Mouse (Mus musculus) cerebellum, postnatal 4 days (tissue): Measurements from ENCODE around the gene Mre11a.
"Not testable (repeated sequence)": the region's sequence is repeated elsewhere in the genome, so short reads cannot be mapped to it uniquely, and the experiment has no call there.

ENCODE experiments used
- DNase-seq, 2 experiments: peaks; one replicate each; pipeline ENCODE4 v3.0.0; 2022; ENCODE audit warnings: low spot score in 2 of 2, mixed read lengths in 1 of 2

The Mre11a gene

DNA sequence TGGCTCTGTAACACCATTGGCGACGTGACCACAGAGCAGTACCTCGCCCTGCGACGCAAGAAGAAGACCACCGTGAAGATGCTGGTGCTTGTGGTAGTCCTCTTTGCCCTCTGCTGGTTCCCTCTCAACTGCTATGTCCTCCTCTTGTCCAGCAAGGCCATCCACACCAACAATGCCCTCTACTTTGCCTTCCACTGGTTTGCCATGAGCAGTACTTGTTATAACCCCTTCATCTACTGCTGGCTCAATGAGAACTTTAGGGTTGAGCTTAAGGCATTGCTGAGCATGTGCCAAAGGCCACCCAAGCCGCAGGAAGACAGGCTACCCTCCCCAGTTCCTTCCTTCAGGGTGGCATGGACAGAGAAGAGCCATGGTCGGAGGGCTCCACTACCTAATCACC is 83.9 kb downstream of the Mre11a start:
- DNase-seq: no peak

DNA sequence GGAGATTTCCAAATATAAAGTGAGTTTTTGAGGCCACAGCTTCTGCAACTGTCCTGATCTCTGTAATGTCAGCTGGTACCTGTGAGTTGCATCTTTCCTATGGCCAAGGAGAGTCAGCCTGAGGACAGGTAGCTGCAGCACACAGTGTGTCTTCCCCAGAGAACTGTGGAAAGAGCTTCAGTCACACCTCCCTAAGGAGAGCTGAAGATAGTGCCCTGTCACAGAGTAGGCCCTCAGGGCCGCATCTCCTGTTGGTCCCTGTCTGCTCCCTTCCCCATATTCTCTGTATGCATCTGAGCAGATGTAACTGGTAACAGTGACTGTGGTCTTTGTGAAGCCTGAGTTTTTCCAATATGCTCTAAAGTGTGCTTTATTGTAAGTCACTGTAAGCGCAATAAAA is 85.9 kb downstream of the Mre11a start:
- no peak for DNase-seq

DNA sequence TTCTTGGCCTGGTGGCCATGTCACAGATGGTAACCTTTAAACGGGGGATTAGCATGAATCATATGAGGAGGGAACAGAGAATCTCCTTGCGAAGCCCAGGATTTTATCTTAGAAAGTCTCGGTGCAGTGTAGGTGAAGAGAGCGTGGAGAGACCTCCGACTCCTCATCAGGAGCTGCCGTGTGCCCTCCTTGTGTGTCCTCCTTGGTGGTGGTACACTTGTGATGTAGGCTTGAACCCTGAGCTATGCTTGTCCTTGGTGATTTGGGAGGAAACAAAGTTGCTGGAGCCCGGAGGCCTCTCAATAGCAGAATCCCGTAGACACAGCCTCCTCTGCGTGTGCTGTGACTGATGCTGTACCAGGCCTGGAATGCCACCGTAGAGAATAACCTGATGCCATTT is 86.3 kb downstream of the Mre11a start:
- DNase-seq: no peak

DNA sequence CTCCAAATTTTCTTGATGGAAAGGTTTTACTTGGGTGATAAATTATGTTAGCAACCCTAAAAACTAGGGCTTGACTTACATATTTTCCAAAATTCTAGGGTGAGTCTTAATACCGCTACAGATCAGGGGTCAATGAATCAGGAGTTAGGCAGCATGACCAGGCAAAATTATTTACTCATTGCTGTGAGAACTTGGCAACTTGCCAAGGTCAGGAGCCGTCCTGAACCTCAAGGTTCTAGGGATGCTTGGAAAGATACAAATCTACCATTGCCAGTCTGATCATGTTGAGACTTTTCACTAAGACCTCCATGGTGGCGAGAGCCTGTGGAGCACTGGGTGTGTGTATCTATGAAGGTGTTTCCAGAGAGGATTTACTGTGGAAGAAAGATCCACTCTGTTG is 87.1 kb downstream of the Mre11a start:
- no peak for DNase-seq

DNA sequence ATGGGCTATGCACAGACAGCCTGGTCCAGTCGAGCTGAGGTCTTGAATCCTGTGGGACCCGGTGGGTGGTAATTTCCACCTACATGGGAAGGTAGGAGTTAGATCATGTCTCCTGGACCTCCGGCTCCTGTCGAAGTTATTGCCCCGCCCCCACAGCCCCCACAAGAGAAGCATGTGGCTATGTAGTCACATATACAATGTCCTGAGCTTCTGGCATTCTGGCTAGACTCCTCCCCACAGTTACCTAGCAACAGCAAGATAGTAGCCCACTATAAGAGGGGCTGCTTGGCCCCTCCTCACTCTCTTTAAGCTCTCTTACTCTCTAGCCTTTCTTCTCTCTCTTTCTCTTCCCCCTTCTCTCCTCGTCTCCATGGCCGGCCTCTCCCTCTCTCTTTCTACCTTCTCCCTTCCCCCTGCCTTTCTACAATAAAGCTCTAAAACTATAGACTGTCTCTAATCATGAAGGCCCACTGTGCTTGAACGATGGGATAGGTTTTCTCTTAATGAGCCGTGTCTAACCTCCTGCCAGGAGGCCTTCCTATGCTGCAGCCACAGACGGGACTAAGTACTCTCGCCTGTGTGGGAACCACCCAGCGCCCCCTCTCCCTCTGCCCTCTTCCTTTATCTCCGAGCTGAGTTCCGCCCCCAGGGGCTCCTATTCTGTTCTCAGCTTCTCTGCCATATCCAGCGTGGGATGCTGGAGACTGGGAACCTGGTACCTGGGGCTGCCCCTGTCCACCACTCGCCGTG is 87.9 kb downstream of the Mre11a start:
- DNase-seq: no peak

DNA sequence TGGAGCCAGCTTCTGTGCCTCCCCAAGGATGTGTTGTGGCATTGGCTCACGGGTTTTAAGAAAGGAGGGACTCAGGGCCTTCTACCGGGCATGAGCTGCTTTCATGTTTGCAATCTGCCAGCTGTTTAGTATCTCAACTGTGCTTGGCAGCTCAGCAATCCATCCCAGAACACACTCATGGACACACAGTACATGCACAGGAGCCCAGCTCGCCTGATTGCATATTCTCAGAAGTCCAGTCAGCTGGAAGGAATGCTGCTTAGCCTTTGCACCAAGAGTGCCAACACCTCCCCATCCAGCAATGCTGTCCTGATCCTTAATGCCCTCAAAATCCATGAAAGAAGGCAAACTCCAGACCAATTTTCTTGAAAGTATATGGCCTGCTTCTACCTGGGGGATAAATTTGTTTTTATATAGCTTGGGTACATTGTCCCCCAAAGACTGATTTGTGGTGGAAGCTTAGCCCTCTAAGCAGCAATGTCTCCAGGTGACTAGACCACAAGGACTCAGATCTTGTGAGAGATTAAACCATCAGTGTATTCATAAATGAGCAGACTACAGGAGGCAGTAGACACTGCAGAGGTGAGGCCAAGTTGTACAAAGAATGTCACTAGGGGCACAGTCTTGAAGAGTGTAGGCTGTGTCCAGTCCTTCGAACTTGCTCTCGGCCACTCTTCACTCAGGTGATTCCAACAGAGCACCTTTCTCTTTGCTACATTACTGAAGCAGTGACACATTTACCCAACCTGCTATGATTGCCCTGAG is 91.5 kb downstream of the Mre11a start:
- DNase-seq: no peak

DNA sequence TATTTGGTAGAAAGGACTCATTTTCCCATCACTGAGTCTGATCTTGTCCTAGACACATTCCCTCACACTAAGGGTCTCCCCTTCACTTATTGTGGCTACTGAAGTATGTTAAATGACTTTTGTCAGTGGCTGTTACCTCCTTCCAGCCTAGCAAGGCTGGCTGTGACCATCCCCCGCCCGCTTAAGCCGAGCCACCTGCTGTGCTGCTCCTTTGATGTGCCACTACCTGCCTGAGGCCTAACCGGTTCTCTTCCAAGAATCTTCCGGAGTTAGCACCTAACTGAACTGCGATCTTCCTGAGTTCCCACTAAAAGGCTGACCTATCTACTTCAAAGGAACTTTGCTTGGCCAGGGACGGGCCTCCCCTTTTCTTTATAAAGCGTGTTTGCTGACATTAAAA is 92.1 kb downstream of the Mre11a start:
- DNase-seq: not testable (repeated sequence)

DNA sequence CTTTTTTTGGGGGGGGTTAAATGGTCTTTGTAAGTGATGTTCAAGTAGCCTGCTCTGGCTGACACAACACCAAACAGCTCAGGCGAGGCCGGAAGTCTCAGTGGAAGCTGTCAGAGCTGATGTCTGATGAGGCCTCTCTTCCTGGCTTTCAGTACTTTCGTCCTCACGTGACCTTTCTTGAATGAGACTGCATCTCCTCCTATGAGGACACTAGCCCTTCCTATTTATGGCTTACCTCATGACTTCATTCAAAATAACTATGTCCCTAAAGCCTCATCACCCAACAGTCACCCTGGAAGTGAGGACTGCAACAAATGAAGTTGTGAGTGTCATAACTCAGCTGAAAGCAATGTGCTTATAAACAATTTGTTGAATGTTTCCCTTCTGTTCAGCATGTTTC is 100.2 kb downstream of the Mre11a start:
- DNase-seq: no peak

DNA sequence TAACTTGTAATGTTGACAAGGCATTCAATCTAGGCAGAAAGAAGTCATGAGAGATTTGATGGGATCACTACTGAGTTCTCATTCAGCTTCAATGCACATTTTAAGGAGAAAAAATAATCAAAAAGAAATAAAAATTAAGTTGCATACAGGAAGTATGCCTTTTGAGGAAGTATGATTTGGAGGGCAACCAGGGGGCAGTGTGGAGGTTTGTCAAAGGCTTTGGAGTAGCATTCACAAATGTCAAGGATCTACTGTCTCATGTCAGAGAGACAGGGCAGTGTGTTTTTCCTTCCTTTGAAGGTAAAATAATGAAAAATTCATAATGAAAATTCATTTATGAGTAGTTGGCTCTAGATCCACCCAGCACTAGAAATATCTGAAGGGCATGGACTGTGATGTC is 100.7 kb downstream of the Mre11a start:
- no peak for DNase-seq

DNA sequence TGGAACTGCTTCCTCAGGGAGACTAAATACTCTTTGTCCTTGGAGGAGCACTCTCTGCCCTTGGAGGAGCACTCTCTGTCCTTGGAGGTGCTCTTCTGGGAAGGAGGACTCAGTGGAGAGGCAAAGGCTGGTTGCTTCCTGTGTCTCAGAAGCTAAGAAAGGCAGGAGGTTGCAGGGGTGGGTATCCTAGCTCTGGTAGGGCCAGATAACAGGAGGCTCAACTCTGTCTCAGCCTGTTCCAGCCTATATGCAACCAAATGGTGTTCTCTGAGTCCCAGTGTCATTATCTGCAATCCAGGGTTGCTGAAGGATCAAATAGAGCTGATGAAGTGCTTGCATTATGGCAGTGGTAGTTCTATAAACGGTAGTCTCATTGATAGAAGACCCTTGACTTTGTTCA is 101.5 kb downstream of the Mre11a start:
- DNase-seq: no peak
